Mouse (Mus musculus) G1E-ER4 (cell line): ENCODE results near the gene Ubxn1. TPM values are rescaled to one million over a fixed set of nuclear protein-coding genes. Genes with fewer than 3 reads are reported as not detected.

Experiments used
- GATA1 ChIP-seq: IDR thresholded peaks from one replicate; pipeline ENCODE4 v1.8.0; 2012; ENCODE audit warnings: low read length, inconsistent platforms
- polyA plus RNA-seq: library from polyadenylated mRNA; stranded (reverse); fragments of >175 nt; gene quantifications from 2 replicates; pipeline ENCODE4 v1.2.3, GENCODE M21; 2012

The Ubxn1 gene
- polyA plus RNA-seq, 1 experiment, result 262 TPM

- TF ChIP-seq GATA1, result no peak
These were observed 20.8 kb upstream of the Ubxn1 start, which contains the start of gene Lrrn4cl for GRCm38 (mm10) chr19:8850402-8850901. TSS of gene Lrrn4cl (plus strand) at chr19:8850768.

GRCm38 (mm10) chr19:8851639-8852038, 19.7 kb upstream of the Ubxn1 start:
- TF ChIP-seq GATA1, result no peak

- TF ChIP-seq GATA1, result no peak
These were observed 18.9 kb upstream of the Ubxn1 start for GRCm38 (mm10) chr19:8852236-8852928.

GRCm38 (mm10) chr19:8853117-8853516, 18.2 kb upstream of the Ubxn1 start:
- no peak for TF ChIP-seq GATA1

GRCm38 (mm10) chr19:8857689-8858088, 13.6 kb upstream of the Ubxn1 start:
- no peak for TF ChIP-seq GATA1

GRCm38 (mm10) chr19:8859018-8859417, 12.3 kb upstream of the Ubxn1 start:
- no peak for TF ChIP-seq GATA1

- TF ChIP-seq GATA1, result no peak
These were observed 7.0 kb upstream of the Ubxn1 start for GRCm38 (mm10) chr19:8864265-8864664.

GRCm38 (mm10) chr19:8870838-8871237, 458 bp upstream of the Ubxn1 start:
- no peak for TF ChIP-seq GATA1

GRCm38 (mm10) chr19:8872266-8872840, 1.1 kb downstream of the Ubxn1 start:
- TF ChIP-seq GATA1, result no peak

- no peak for TF ChIP-seq GATA1
These were observed 3.7 kb downstream of the Ubxn1 start for GRCm38 (mm10) chr19:8875031-8875430.

- TF ChIP-seq GATA1, result no peak
These were observed 9.2 kb downstream of the Ubxn1 start, which contains the start of gene Uqcc3 for GRCm38 (mm10) chr19:8880311-8881033. TSS of gene Uqcc3 (minus strand) at chr19:8880923.

GRCm38 (mm10) chr19:8881034-8881392, 9.7 kb downstream of the Ubxn1 start:
- no peak for TF ChIP-seq GATA1

GRCm38 (mm10) chr19:8883616-8884015, 12.3 kb downstream of the Ubxn1 start, which contains the start of the genes Lbhd1 and Gm49403:
TSS of gene Lbhd1 (plus strand) at chr19:8883732.
TSS of gene Gm49403 (plus strand) at chr19:8883930.
- TF ChIP-seq GATA1, result no peak

GRCm38 (mm10) chr19:8886916-8887584, 15.8 kb downstream of the Ubxn1 start:
- TF ChIP-seq GATA1, result no peak

- peak; percentile 21 for TF ChIP-seq GATA1
These were observed 16.5 kb downstream of the Ubxn1 start for GRCm38 (mm10) chr19:8887585-8888463.
